Comparison of ENCODE assay signal across 24 mouse cellular contexts in the genomic region with DNA sequence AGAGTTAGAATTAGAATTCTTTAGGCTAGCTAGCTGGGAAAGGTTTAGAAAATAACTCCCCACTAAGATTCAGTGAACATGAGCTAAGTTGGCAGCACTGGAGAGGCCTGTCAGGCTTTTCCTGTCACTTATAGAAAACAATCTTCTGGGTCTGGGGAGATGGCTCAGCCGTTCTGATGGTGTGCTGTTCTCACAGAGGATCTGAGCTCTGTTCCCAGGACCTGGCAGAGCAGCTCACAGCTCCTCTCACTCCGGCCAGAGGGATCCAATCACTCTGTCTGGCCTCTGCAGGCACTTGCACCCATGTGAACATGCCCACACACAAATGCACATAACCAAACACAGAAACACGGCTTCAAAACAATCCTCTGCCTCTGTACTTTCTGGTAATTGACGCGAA. TPM values are rescaled to one million over a fixed set of nuclear protein-coding genes. Genes with fewer than 3 reads are reported as not detected.
"Had no signal": no experiment of that assay in that cellular context is flagged by ENCODE, and none has a peak within 500 bp of the region (broad histone marks: within the 10 kb centered on the region; RNA-seq: fewer than 3 reads in every experiment).

No protein-coding gene starts in this region.

- H3K27ac ChIP-seq: hindbrain, postnatal 0 days; kidney, postnatal 0 days; layer of hippocampus, adult 2 months; limb, embryonic 10.5 days; limb, embryonic 13.5 days; liver, embryonic 13.5 days; midbrain, embryonic 12.5 days; midbrain, embryonic 15.5 days; neural tube, embryonic 12.5 days; neural tube, embryonic 15.5 days had no signal

- H3K9ac ChIP-seq: limb, embryonic 13.5 days; liver, embryonic 13.5 days; liver, postnatal 0 days; midbrain, embryonic 12.5 days; midbrain, embryonic 15.5 days; neural tube, embryonic 12.5 days; neural tube, embryonic 15.5 days had no signal

- H3K4me2 ChIP-seq: limb, embryonic 13.5 days; liver, embryonic 13.5 days; midbrain, embryonic 12.5 days; midbrain, embryonic 15.5 days; neural tube, embryonic 12.5 days; neural tube, embryonic 15.5 days had no signal

- H3K27me3 ChIP-seq: limb, embryonic 13.5 days; liver, embryonic 13.5 days; midbrain, embryonic 12.5 days; midbrain, embryonic 15.5 days; neural tube, embryonic 12.5 days; neural tube, embryonic 15.5 days had no signal

- ATAC-seq: hindbrain, postnatal 0 days; inflammation-experienced regulatory T-cells, adult 6 months; intestine, embryonic 16.5 days; liver, postnatal 0 days; midbrain, embryonic 15.5 days had no signal

- H3K36me3 ChIP-seq: limb, embryonic 10.5 days; limb, embryonic 13.5 days; liver, embryonic 13.5 days; midbrain, embryonic 12.5 days; midbrain, embryonic 15.5 days; neural tube, embryonic 12.5 days; neural tube, embryonic 15.5 days had no signal

- H3K4me1 ChIP-seq: limb, embryonic 10.5 days; limb, embryonic 13.5 days; liver, embryonic 13.5 days; midbrain, embryonic 12.5 days; midbrain, embryonic 15.5 days; neural tube, embryonic 12.5 days; neural tube, embryonic 15.5 days had no signal

- DNase-seq: kidney, adult 2 months; kidney, postnatal 25 days; layer of hippocampus, adult 9-11 months; liver; liver, embryonic 13.5 days; liver, postnatal 0 days; right cerebral cortex, adult 18-20 months; right cerebral cortex, postnatal 14 days; right cerebral cortex, postnatal 4 days; thymus, adult 18-20 months; thymus, postnatal 25 days had no signal

- H3K9me3 ChIP-seq: limb, embryonic 10.5 days; limb, embryonic 13.5 days; liver, embryonic 13.5 days; midbrain, embryonic 12.5 days; midbrain, embryonic 15.5 days; neural tube, embryonic 12.5 days; neural tube, embryonic 15.5 days had no signal

- H3K4me3 ChIP-seq: layer of hippocampus, adult 2 months; limb, embryonic 10.5 days; limb, embryonic 13.5 days; liver, embryonic 13.5 days; midbrain, embryonic 12.5 days; midbrain, embryonic 15.5 days; neural tube, embryonic 12.5 days; neural tube, embryonic 15.5 days had no signal

RNA-seq across cellular contexts. Expression of gene Atp8b4, which starts 27.6 kb away (rescaled TPM):
- total RNA-seq: layer of hippocampus, adult 2 months; layer of hippocampus, postnatal 25 days; left cerebral cortex, postnatal 25 days had no signal
- polyA plus RNA-seq: hindbrain, postnatal 0 days had no signal
